Mouse (Mus musculus): ENCODE results near the gene Ctnnd1. TPM values are rescaled to one million over a fixed set of nuclear protein-coding genes. Genes with fewer than 3 reads are reported as not detected.
"Not testable (repeated sequence)": the region's sequence is repeated elsewhere in the genome, so short reads cannot be mapped to it uniquely, and the experiment has no call there.

Gene Ctnnd1
- 10 to 100 TPM; 46.1 to 59.1 TPM for total RNA-seq (2021)

GRCm38 (mm10) chr2:84650464-84651195 lies at the start of gene Ctnnd1:
Ctnnd1 (minus strand) TSS chr2:84650765.
- DNase-seq (ENCODE audit: extremely low spot score in 1 of 2, low spot score in 1 of 2), result peak; percentile 60 to 72

- no peak for DNase-seq (ENCODE audit: extremely low spot score in 1 of 2, low spot score in 1 of 2)
Measured at GRCm38 (mm10) chr2:84695007-84695695, 44.6 kb upstream of the Ctnnd1 start.

GRCm38 (mm10) chr2:84690050-84690449 lies 39.5 kb upstream of the Ctnnd1 start:
- no peak for DNase-seq (ENCODE audit: extremely low spot score in 1 of 2, low spot score in 1 of 2)

GRCm38 (mm10) chr2:84688080-84688844 lies 37.7 kb upstream of the Ctnnd1 start:
- no peak for DNase-seq (ENCODE audit: extremely low spot score in 1 of 2, low spot score in 1 of 2)

GRCm38 (mm10) chr2:84682605-84683183 lies 32.1 kb upstream of the Ctnnd1 start:
- no peak for DNase-seq (ENCODE audit: extremely low spot score in 1 of 2, low spot score in 1 of 2)

GRCm38 (mm10) chr2:84679016-84679415 lies 28.5 kb upstream of the Ctnnd1 start, which contains the start of gene Tmx2:
Tmx2 (minus strand) TSS chr2:84679140.
- DNase-seq (ENCODE audit: extremely low spot score in 1 of 2, low spot score in 1 of 2), result no peak

- peak; percentile 70 to 71 for DNase-seq (ENCODE audit: extremely low spot score in 1 of 2, low spot score in 1 of 2)
Measured at GRCm38 (mm10) chr2:84677968-84678880, 27.7 kb upstream of the Ctnnd1 start, which contains the start of the genes Gm28635 and Med19. Gm28635 (minus strand) TSS chr2:84678041. Med19 (plus strand) TSS chr2:84678402.

GRCm38 (mm10) chr2:84677270-84677967 lies 26.9 kb upstream of the Ctnnd1 start:
- no peak for DNase-seq (ENCODE audit: extremely low spot score in 1 of 2, low spot score in 1 of 2)

- DNase-seq (ENCODE audit: extremely low spot score in 1 of 2, low spot score in 1 of 2), result not testable (repeated sequence)
Measured at GRCm38 (mm10) chr2:84671535-84671934, 21.0 kb upstream of the Ctnnd1 start.

- DNase-seq (ENCODE audit: extremely low spot score in 1 of 2, low spot score in 1 of 2), result peak; percentile 69 to 77
Measured at GRCm38 (mm10) chr2:84670569-84670933, 20.0 kb upstream of the Ctnnd1 start, which contains the start of gene Selenoh. Selenoh (minus strand) TSS chr2:84670770.

GRCm38 (mm10) chr2:84669828-84670568 lies 19.4 kb upstream of the Ctnnd1 start:
- no peak for DNase-seq (ENCODE audit: extremely low spot score in 1 of 2, low spot score in 1 of 2)

- DNase-seq (ENCODE audit: extremely low spot score in 1 of 2, low spot score in 1 of 2), result no peak
Measured at GRCm38 (mm10) chr2:84666081-84666480, 15.5 kb upstream of the Ctnnd1 start.

GRCm38 (mm10) chr2:84662866-84663265 lies 12.3 kb upstream of the Ctnnd1 start:
- DNase-seq (ENCODE audit: extremely low spot score in 1 of 2, low spot score in 1 of 2), result peak in 1 of 2 experiments; percentile 38

- peak in 1 of 2 experiments; percentile 29 for DNase-seq (ENCODE audit: extremely low spot score in 1 of 2, low spot score in 1 of 2)
Measured at GRCm38 (mm10) chr2:84660253-84660652, 9.7 kb upstream of the Ctnnd1 start.

- no peak for DNase-seq (ENCODE audit: extremely low spot score in 1 of 2, low spot score in 1 of 2)
Measured at GRCm38 (mm10) chr2:84658806-84659205, 8.2 kb upstream of the Ctnnd1 start, which contains the start of gene Btbd18. Btbd18 (plus strand) TSS chr2:84659079.

GRCm38 (mm10) chr2:84655864-84656263 lies 5.3 kb upstream of the Ctnnd1 start:
- DNase-seq (ENCODE audit: extremely low spot score in 1 of 2, low spot score in 1 of 2), result no peak

GRCm38 (mm10) chr2:84653354-84653753 lies 2.8 kb upstream of the Ctnnd1 start:
- no peak for DNase-seq (ENCODE audit: extremely low spot score in 1 of 2, low spot score in 1 of 2)

- DNase-seq (ENCODE audit: extremely low spot score in 1 of 2, low spot score in 1 of 2), result no peak
Measured at GRCm38 (mm10) chr2:84649674-84650073, 891 bp downstream of the Ctnnd1 start.

Data from layer of hippocampus, postnatal 25 days (tissue).